Mouse (Mus musculus) ES-CJ7 (cell line): Measurements from ENCODE around the gene Efna5.

Source experiments
- DNase-seq: peaks from one replicate; pipeline ENCODE4 v3.0.0; 2011; ENCODE audit warnings: low read depth, low spot score

Efna5 gene

DNA sequence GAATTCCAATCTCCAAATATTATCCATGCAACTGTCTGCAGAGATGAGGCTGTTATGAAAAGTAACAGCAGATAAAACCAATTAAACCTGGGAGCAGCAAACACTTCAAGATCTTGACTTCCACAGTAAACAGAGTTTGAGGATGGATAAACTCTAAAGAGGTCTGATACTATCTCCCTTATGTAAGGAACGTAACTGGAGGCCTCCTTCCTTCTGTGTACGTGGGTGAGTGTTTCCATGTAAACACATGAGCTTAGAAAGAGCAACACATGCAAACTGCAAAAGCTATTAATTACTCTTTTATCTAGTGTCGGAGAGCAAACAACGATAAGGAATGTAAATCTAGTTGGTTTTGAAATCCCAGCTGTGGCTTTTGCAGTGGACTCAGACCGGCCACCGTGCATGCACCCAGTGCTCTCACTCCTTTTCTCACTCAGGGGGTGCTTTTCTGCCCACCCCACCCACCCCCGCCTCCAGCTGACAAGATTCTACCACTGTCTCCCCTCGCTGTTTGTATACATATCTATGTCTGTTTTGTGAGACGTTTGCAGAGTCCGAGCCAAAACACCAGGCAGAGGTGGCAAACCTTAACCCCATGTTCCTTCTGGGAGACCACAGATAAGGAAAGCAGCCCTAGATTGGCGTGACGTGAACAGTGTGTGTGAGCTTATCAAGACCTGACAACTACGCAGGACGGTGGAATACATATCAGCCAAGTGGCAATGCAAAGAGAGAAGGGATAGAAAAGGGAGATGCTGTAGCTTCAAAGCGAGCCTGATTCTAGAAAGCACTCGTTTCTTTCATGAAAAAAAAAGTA, 132.1 kb downstream of the Efna5 start:
- no peak for DNase-seq

DNA sequence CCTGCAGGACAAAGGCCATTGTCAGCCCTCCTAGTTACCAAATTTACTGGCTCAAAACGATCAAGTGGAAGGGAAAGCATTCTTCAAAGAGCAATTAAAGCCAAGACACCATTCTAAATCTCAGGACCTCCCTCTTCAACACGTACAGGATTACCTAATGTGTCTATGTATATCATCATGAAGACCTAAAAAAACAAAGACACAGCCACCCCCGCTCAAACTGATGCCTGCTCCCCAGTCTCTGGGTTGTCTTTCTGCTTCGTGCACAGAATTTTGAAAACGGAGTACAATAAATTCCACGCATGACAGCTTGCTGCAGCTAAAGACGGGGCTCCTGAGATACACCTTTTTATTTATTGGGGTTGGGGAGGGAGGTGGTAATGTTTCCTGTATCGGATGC, 133.7 kb downstream of the Efna5 start:
- no peak for DNase-seq

DNA sequence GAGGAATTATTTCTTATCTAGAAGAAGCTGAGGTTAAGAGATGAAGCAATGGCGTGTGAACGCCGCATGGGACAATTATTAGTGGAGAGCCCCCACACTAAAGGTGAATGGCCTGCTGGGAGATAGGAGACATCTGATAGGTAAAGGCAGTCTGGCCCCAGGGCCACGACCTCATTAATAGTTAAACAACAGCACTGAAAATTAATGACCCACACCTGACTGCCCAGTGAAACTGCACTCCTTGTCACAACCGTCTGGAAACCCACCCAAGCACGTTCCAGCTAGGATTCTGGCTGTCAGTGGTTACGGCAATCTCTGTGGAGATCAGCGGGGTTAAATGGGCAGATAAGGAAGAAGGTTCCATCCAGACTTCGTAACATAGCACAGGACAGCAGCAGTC, 134.3 kb downstream of the Efna5 start:
- no peak for DNase-seq

DNA sequence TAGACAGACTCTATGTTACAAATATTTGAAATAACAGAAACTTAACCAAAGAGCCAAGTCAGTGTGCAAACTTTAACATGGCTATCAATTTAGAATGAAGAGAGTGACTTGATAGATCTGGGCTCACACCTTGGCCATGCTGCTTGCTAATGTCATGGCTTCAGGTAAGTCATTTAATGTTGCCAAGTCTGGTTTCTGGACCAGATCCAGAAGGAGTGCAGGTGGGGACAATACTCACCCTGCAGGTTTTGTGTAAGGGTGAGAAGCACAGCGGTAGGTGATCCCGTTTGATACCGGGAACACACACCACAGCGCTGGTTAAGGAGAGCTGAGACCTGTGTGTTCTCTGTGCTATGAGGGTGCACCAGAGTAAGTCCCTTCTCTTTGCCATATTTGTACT, 135.8 kb downstream of the Efna5 start:
- no peak for DNase-seq

DNA sequence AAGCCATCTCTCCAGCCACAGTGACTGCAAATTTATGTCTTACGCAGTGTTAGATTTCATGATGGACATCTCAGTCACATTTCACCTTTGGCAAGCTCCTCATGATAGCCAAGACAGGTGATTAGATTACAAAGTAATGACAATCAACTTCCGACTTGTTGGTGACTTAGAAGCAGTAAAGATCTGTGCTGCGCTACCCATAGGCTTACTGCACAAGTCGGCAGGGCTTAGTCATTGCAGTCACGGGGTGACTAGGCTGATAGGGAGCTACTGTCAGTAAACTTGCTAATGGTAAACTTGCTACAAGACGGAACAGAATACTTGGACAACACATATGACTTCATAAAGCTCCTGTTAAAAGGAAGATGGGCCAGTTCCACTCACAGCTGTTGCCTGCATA, 136.9 kb downstream of the Efna5 start:
- DNase-seq = no peak

DNA sequence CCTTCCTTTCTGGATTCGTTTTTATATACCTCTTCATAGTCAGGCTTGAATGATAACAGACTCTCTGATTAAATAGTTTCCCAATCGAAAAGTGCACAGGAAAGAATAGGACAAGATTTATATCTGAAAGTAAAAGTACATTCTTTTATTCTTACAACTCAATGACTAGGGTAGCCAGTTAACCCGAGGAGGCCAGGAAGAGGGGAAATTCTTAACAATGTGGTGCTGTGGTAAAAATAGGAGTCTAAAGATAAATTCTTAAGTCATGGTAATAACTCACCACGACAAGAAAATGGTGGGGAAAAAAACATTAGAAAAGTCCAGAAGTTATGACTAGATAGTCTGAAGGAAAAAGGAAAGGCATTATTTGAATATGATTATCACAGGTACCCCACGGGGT, 139.4 kb downstream of the Efna5 start:
- DNase-seq = no peak

DNA sequence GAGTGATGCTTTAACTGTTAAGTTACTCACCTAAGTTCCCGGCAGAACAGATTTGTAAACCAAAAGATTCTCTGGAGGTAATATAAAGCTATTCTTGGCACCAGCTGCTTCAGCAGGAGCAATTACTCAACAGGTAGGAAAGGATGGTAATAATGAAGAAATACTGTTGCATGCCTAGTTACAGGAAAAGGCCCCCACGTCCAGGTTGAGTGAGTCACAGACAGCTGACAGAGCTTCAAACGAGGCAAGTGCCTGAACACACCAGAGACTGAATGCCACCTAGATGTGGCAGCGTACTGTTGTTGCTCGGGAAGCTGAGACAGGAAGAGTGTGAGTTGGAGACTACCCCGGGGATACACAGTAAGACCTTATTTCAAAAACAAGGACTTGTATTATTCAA, 140.1 kb downstream of the Efna5 start:
- DNase-seq = no peak

DNA sequence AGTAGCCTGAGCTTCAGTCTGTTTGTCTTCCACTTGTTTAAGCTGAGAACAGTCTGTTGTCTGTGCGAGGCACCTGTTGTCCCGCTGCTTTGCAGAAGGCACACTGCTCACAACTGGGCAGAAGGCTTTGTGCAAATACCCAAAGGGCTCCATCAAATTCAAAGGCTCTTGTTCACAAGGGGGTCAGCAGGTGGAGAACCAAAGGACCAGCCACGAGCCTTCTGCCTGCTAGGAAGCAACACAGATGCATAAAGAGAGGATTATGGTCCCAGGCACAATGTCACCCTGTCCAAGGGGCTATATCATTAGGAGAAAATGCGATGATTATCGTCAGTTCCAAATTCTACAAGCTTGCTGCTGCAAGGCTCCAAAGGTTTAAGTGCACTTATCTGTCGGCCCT, 141.1 kb downstream of the Efna5 start:
- no peak for DNase-seq

DNA sequence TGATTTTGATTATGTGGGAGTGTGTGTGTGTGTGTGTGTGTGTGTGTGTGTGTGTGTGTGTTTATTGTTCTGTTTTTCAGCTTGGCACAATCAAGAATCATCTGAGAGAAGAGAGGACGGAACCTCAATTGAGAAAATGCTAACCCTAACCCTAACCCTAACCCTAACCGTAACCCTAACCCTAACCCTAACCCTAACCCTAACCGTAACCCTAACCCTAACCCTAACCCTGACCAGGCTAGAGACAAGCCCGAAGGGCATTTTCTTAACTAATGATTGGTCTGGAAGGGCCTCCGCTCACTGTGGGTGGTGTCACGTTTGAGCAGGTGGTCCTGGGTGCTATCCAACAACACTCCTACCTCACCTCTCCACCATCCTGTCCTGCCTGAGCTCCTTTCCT, 143.7 kb downstream of the Efna5 start:
- no peak for DNase-seq

- no peak for DNase-seq
Measured at GRCm38 (mm10) chr17:62735943-62736342, 145.2 kb downstream of the Efna5 start.

GRCm38 (mm10) chr17:62734901-62735300, 146.2 kb downstream of the Efna5 start:
- DNase-seq = no peak

DNA sequence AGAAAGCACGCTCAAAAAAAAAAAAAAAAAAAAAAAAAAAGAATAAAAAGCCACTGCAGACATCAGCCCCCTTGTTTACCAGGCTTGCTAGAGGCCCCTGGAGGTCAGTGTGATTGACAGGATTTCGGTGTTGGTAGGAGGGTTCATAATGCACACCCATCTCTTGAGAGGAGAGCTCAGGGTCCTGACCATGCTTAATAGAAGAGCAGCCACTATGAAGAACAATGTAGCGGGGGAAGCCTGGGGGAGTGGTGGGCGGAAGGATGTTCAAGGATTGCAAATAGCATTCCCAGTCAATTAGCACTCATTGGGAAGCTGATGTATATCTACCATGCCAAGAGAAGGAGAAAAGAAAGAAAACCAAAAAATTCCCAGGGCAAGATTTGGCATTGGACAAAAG, 147.1 kb downstream of the Efna5 start:
- DNase-seq = no peak

GRCm38 (mm10) chr17:62729754-62730470, 151.2 kb downstream of the Efna5 start:
- DNase-seq = no peak

DNA sequence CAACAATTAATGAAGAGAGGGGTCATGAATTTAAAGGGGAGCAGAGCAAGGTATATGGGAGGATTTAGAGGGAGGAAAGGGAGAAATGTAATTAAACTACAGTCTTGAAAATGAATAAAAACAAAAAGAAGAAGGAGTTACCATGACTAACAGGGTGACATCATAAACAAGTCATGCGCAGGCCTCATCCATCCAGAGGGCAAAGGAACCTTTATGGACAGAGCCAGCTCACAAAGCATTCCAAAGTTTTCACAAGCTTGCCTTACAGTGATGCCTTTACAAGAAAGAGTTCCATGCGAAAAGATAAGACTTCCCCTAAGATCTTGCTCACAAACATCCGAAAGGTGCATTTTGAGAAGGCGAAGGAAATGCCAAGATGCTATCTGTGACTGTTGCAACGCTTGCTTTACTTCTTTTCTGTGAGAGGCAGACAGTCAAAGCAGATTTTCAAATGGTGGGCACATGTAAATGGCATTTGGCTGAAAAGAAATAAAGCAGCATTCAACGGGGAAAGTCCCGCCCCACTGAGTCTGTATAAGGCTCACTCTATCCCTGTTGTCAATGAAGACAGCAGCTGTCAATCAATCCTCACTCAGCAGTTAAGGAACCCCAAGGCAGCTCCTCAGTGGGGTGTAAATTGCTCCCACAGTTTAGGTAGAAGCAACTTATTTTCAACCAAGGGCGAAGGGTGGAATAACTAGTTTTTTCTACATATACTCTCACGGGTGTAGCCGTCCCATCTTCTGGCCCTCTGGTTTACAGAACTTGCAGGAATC, 152.8 kb downstream of the Efna5 start:
- DNase-seq = no peak

DNA sequence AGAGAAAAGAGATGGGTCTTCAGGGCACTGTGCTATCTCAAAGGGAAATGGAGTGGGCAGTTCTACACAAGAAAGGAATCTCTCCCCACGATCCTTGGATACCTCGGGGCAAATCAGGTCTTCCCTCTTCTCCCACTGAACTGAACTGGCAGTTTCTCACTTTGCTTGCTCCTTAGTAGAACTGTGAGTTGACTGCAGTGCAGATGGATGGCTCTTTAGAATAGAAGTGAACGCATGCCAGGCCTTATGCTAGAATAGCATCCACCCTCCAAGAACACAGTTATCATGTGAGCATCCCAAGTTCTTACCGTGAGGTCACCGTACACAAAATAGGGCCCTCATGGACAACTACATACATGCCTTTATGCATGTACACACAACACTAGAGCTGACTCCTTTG, 155.0 kb downstream of the Efna5 start:
- no peak for DNase-seq

DNA sequence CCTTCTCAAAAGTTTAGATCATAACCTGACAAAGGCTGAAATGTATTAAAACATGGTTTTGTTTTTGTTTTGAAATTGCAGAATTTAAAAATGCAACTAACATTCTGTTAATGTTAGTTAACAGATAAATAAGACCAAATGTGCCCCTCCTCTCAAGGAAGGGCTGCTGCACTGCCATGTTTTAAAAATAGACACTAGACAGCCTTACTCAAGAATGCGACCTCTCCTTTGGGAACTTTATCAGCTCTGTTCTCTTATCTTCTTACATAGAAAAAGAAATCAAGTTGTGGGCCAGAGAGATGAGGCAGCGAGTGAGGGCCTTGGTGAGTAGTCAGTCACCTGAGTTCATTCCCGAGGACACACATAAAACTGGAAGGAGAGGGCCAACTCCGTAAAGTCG, 158.2 kb downstream of the Efna5 start:
- DNase-seq = no peak

DNA sequence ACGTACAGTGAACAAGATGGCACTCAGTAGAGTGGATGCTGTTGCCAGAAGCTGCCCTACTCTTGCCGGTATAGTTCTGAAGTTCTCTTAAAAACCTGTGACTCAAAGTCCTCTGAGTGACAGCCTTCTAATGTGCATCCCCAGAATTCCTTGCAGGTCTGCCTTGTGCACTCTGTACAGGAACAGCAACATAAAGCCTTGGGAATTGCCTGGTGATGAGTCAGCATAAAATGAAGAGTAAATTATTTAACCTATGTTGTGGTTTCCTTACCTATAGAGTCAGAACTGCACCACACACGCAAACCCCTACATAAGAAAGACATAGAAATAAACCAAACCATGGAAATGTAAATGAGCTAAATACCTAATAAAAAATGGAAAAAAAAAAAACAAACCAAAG, 159.5 kb downstream of the Efna5 start:
- no peak for DNase-seq

GRCm38 (mm10) chr17:62720740-62721450, 160.2 kb downstream of the Efna5 start:
- DNase-seq = no peak

- no peak for DNase-seq
Measured at GRCm38 (mm10) chr17:62717426-62718131, 163.5 kb downstream of the Efna5 start.

DNA sequence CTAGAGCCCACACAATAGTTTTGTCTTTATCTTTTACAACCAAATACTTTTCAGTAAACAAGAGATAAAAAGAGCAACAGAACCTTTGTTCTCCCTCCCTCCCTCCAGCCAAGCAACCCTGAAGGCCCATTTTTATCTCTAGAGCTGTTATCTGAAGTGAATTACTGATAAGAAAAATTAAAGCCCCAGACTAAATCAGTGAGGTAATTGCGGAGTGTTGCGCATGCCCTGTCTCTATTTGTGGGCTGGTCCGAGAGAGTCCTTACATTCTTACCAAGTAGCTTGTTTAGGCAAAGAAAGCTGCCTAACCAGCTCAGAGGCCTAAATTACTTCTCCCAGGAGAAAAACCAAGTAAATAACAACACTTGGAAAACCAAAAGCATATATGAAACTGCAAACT, 167.7 kb downstream of the Efna5 start:
- DNase-seq = no peak

- no peak for DNase-seq
Measured at GRCm38 (mm10) chr17:62706418-62706817, 174.7 kb downstream of the Efna5 start.
